Mouse (Mus musculus): Measurements from ENCODE around the gene Cfap97. TPM values are rescaled to one million over a fixed set of nuclear protein-coding genes. Genes with fewer than 3 reads are reported as not detected.

Cfap97 gene
- polyA plus RNA-seq, 1 experiment = 19.7 TPM

DNA sequence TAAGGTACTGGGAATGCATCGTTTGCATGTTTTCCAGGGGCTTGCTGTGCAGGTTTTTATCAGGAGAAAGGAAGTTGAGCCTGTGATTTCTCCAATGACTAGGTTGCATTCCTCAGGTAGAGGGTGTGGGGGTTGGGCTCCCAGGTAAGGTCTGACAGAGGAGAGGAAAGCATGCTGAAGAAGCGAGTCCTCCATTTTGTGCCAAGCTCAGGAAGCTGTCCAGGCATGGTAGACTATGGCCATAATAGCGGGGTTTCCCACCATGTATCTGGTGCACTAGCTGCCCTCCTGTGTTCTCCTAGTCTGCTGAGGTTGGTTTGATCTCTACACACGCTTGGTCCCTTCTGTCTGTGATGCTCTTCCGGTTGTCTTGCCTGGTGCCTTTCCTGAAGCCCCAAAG is 46.1 kb downstream of the Cfap97 start:
- TF ChIP-seq POLR2A (IDR thresholded peaks at IDR 0.05; ENCODE audit: low read depth, low read length) (no peak), CTCF (IDR thresholded peaks at IDR 0.05; ENCODE audit: borderline replicate concordance, insufficient read depth, low read length) (no peak)
- H3K4me3 ChIP-seq (ENCODE audit: insufficient read depth, low read length) = no peak overlapping the region
- peaks cover 6% of the 10 kb centered on the region for H3K4me1 ChIP-seq (ENCODE audit: control insufficient read depth, insufficient read depth, low read length)
- H3K27ac ChIP-seq (ENCODE audit: insufficient read depth, low read length) = no peak overlapping the region

DNA sequence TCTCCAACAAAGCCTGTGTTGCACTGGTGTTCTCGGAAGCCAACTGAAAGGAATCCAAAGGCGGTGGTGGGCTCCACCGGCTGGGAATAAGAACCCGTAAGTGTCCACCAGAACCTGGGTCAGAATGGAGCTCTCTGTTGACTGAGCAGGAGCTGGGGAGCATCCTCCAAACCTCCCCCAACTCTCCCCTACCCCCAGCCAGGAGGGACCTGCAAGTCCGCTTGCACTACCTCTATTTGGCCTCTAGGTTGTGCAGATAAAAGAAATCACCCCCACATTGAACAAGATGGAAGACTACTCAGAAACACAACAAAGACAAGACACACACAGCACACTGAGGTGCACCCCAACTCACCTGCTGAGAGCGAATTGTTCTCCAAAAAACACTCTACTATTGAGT is 50.8 kb downstream of the Cfap97 start:
- no peak overlapping the region for H3K27ac ChIP-seq (ENCODE audit: insufficient read depth, low read length)
- TF ChIP-seq CTCF (IDR thresholded peaks at IDR 0.05; ENCODE audit: borderline replicate concordance, insufficient read depth, low read length) (no peak), POLR2A (IDR thresholded peaks at IDR 0.05; ENCODE audit: low read depth, low read length) (no peak; the same call in 1 of the 2 replicates)
- no peak overlapping the region for H3K4me3 ChIP-seq (ENCODE audit: insufficient read depth, low read length)
- peaks cover under 1% of the 10 kb centered on the region for H3K4me1 ChIP-seq (ENCODE audit: control insufficient read depth, insufficient read depth, low read length)

DNA sequence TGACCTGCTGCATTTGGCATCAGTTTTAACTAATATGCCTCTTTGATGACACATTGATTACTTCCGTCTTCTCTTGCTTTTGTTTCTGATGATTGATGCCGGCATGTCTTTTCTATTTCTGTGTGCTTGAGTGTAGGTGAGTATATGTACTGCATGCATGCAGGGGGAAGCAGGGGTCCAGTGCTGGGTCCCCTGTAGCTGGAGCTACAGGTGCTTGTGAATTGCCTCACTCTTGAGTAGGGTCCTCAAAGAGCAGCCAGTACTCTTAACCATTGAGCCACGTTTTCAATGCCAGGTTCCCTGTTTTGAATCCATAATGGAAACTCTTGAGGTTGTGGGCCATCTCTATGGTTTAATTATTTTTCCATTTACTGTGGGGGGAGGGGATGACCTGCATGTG is 52.7 kb downstream of the Cfap97 start:
- Histone ChIP-seq H3K4me3 (ENCODE audit: insufficient read depth, low read length) (no peak overlapping the region), H3K4me1 (ENCODE audit: control insufficient read depth, insufficient read depth, low read length) (peaks cover 6% of the 10 kb centered on the region), H3K27ac (ENCODE audit: insufficient read depth, low read length) (no peak overlapping the region)
- TF ChIP-seq CTCF (IDR thresholded peaks at IDR 0.05; ENCODE audit: borderline replicate concordance, insufficient read depth, low read length) = no peak

DNA sequence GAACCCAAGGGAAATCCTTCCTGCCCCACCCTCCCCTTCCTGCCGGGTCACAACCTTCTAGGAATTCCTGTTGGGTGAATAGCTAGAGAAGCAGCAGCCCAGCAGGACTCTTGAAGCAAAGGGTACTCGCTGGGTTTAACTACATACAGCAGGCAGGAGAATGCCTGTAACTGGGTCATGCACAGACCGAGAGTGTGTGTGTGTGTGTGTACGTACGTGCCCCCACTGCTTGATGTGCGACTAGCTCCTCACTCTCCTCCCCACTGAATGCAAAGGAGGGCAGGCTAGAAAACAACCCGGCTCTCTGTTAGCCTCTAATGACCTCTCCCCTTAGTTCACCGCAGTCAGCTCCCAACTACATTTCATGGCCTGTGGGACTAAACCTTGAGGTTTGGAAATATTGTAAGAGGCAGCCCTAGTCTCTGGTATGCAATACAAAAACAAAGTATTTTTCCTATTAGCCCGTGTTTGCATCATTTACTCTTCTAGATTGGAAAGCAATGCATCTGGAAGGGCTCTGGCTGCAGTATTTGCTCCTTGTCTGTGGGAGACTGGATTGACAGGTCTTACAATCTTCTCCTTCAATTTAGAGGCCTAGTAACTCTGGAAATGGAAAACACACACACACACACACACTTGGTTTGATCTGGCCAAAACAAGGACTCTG is 53.5 kb downstream of the Cfap97 start:
- 0 out of 2 replicates have a peak overlapping the region, but pooled peaks have one; percentile 2 for H3K27ac ChIP-seq (ENCODE audit: insufficient read depth, low read length)
- peaks cover 6% of the 10 kb centered on the region for H3K4me1 ChIP-seq (ENCODE audit: control insufficient read depth, insufficient read depth, low read length)
- no peak overlapping the region for H3K4me3 ChIP-seq (ENCODE audit: insufficient read depth, low read length)
- TF ChIP-seq CTCF (IDR thresholded peaks at IDR 0.05; ENCODE audit: borderline replicate concordance, insufficient read depth, low read length) = no peak
- TF ChIP-seq POLR2A (IDR thresholded peaks at IDR 0.05; ENCODE audit: low read depth, low read length) = peak; percentile 29

DNA sequence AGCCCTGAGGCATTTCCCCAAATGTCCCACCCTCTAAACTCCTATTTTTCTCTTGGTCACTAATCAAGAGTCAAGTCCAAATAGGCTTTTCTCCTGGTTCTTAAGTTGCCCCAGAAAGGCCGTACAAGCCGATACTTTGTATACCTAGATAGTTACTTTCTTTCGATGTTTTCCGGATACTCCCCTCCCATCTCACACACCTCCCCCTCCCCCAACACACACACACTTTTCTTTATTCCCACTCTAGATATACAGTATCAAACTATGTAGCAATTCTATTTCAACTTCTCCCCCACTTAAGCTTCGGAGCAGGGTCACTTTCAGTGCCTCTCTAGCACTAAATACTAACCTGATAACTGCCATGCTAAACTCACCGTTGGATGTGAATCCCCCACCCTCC is 54.5 kb downstream of the Cfap97 start:
- peak overlapping the region; percentile 3; the same call in 1 of the 2 replicates for H3K27ac ChIP-seq (ENCODE audit: insufficient read depth, low read length)
- TF ChIP-seq POLR2A (IDR thresholded peaks at IDR 0.05; ENCODE audit: low read depth, low read length) (no peak), CTCF (IDR thresholded peaks at IDR 0.05; ENCODE audit: borderline replicate concordance, insufficient read depth, low read length) (no peak)
- no peak overlapping the region for H3K4me3 ChIP-seq (ENCODE audit: insufficient read depth, low read length)
- H3K4me1 ChIP-seq (ENCODE audit: control insufficient read depth, insufficient read depth, low read length) = peaks cover 6% of the 10 kb centered on the region

DNA sequence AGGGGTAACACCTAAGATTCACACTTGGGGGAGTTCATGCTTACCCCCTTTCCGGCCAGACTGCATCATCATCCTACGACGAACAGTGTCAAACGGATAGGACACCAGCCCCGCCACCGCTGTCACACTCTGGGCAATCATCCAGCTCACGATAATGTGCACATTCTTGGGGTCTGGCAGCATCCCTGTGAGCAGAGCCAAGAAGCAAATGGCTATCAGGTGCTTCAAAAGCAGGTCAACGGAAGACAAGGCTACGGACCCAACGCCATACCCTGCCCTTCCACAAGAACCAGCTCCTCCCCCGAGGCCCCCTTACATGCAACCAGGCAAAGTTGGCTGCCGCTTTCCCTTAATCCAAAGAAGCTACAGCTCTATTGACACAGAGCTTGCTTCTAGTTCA is 56.8 kb downstream of the Cfap97 start:
- TF ChIP-seq CTCF (IDR thresholded peaks at IDR 0.05; ENCODE audit: borderline replicate concordance, insufficient read depth, low read length) = no peak
- no peak for TF ChIP-seq POLR2A (IDR thresholded peaks at IDR 0.05; ENCODE audit: low read depth, low read length)
- H3K4me3 ChIP-seq (ENCODE audit: insufficient read depth, low read length) = peak overlapping the region; percentile 96

DNA sequence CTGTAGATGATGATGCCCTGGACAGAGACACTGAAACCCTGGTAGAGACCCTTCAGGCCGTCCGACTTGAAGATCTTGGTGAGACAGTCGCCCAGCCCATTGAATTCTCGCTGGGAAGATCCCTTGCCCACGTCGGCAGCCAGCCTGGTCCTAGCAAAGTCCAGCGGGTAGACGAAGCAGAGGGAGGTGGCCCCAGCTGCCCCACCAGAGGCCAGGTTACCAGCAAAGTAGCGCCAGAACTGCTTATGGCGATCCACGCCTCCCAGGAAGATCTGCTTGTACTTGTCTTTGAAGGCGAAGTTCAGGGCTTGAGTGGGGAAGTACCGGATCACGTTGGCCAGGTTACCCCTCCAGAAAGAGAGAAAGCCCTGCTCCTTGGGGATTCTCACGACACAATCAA is 57.5 kb downstream of the Cfap97 start:
- TF ChIP-seq CTCF (IDR thresholded peaks at IDR 0.05; ENCODE audit: borderline replicate concordance, insufficient read depth, low read length) (no peak), POLR2A (IDR thresholded peaks at IDR 0.05; ENCODE audit: low read depth, low read length) (no peak)
- Histone ChIP-seq H3K4me3 (ENCODE audit: insufficient read depth, low read length) (peak overlapping the region; percentile 96), H3K4me1 (ENCODE audit: control insufficient read depth, insufficient read depth, low read length) (peaks cover 6% of the 10 kb centered on the region), H3K27ac (ENCODE audit: insufficient read depth, low read length) (no peak overlapping the region)

More for the DNA sequence above, 56.8 kb downstream of the Cfap97 start:
- Histone ChIP-seq H3K4me1 (ENCODE audit: control insufficient read depth, insufficient read depth, low read length) (peaks cover 6% of the 10 kb centered on the region), H3K27ac (ENCODE audit: insufficient read depth, low read length) (no peak overlapping the region)

DNA sequence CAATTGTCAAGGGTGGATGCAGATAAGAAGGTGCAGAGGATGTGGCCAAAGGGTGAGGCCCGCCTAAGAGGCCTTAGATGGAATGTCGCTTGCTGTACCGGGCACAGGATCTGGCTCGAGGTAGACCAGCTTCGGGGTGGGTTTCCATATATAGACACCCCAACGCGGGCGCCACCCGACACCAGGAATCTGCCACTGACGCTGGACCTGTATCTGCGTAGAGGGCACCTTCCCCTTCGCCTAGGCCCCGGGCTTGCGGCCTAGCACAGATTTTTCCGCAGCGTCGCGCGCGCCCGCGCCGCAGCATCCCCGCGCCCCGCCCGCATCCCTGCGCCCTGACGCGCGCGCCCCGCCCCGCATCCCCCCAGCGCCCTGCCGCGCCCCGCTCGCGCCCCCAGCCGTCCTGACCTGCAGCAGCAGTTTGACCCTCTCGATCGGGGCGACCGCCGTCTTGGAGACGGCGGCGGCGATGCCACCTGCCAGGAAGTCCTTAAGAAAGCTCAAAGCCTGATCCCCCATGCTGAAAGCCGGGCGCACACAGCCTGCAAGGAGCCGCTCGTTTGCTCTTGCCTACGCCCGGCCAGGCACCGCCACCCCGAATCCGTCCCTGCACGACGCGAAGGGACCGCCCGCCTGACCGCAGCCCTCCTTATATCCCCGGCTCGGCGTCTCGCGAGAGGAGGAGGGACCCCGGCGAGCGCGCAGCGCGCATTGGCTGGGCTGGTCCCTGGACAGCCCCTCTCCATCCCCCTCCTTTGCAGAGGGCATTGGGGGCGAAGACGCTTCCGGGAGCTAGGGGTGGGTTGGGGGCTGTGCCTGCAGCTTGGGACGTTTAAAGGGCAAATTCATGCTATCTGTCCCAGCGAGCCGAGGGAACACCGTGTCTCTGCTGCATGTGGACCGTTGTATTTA is 59.1 kb downstream of the Cfap97 start, which contains the start of gene Slc25a4:
Gene Slc25a4 (minus strand): TSS at position 881 of the 912 bp plus-strand sequence.
- peak within 1 kb of the TSS; percentile 96 for H3K4me3 ChIP-seq (ENCODE audit: insufficient read depth, low read length)
- H3K4me1 ChIP-seq (ENCODE audit: control insufficient read depth, insufficient read depth, low read length) = peaks cover 6% of the 10 kb centered on the region
- peak within 1 kb of the TSS; percentile 68 for H3K27ac ChIP-seq (ENCODE audit: insufficient read depth, low read length)
- no peak for TF ChIP-seq CTCF (IDR thresholded peaks at IDR 0.05; ENCODE audit: borderline replicate concordance, insufficient read depth, low read length)
- peak; percentile 99 for TF ChIP-seq POLR2A (IDR thresholded peaks at IDR 0.05; ENCODE audit: low read depth, low read length)

DNA sequence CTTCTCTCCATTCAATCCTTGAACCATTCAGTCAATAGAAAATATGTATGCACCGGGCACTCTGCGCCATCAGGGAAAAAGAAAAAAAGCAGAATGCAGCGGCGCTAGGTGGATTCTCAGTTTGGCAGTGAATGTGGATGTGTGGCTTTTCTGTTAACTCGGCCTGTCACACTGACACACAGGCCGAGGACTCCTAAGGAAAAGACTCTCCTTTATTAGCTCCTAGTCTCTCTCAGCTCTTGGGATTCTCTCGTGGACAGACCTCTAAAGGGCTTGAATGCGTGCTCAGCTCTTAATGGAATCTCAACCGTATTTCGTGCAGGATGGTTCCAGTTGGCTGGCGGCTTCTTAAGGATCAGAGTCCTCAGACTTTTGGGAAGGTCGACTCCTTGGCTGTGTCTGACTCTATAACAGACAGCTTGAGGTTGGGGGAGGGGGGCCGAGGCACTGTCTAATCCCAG is 60.1 kb downstream of the Cfap97 start:
- TF ChIP-seq POLR2A (IDR thresholded peaks at IDR 0.05; ENCODE audit: low read depth, low read length) = peak; percentile 19; the same call in 1 of the 2 replicates
- TF ChIP-seq CTCF (IDR thresholded peaks at IDR 0.05; ENCODE audit: borderline replicate concordance, insufficient read depth, low read length) = no peak
- Histone ChIP-seq H3K4me3 (ENCODE audit: insufficient read depth, low read length) (peak overlapping the region; percentile 96), H3K4me1 (ENCODE audit: control insufficient read depth, insufficient read depth, low read length) (peaks cover 6% of the 10 kb centered on the region; the same call in 1 of the 2 replicates), H3K27ac (ENCODE audit: insufficient read depth, low read length) (peak overlapping the region; percentile 68)
